Mouse (Mus musculus) stomach, embryonic 15.5 days (tissue): Measurements from ENCODE around the gene Rpl9. TPM values are rescaled to one million over a fixed set of nuclear protein-coding genes. Genes with fewer than 3 reads are reported as not detected.

ENCODE experiments used
- ATAC-seq: fragments of 200-750 bp; cut with Nextera tagmentation; 2 replicates; pipeline ENCODE4 v1.8.0; 2017; ENCODE audit warnings: low read depth, moderate number of reproducible peaks, moderate TSS enrichment; ENCODE audit not compliant: insufficient read depth, low FRiP score
- H3K27ac ChIP-seq: fragments of 300-500 bp; sonication (generic); 2 replicates; pipeline ENCODE4 v1.5.1; 2015; ENCODE audit warnings: mild to moderate bottlenecking, inconsistent platforms
- H3K27me3 ChIP-seq: fragments of 300-500 bp; sonication (generic); replicated peaks from 2 replicates; pipeline ENCODE4 v1.6.1; 2015; ENCODE audit warnings: inconsistent platforms
- H3K36me3 ChIP-seq: fragments of 300-500 bp; sonication (generic); 2 replicates; pipeline ENCODE4 v1.6.1; 2015; ENCODE audit warnings: inconsistent platforms
- H3K4me1 ChIP-seq: fragments of 300-500 bp; sonication (generic); 2 replicates; pipeline ENCODE4 v1.6.1; 2015; ENCODE audit warnings: inconsistent platforms
- H3K4me2 ChIP-seq: fragments of 300-500 bp; sonication (generic); 2 replicates; pipeline ENCODE4 v1.6.1; 2015; ENCODE audit warnings: mild to moderate bottlenecking, inconsistent platforms
- H3K4me3 ChIP-seq: fragments of 300-500 bp; sonication (generic); replicated peaks from 2 replicates; pipeline ENCODE4 v1.5.1; 2015; ENCODE audit warnings: inconsistent platforms
- H3K9ac ChIP-seq: fragments of 300-500 bp; sonication (generic); 2 replicates; pipeline ENCODE4 v1.6.1; 2015; ENCODE audit warnings: inconsistent platforms
- H3K9me3 ChIP-seq: fragments of 300-500 bp; sonication (generic); 2 replicates; pipeline ENCODE4 v1.6.1; 2016; ENCODE audit warnings: inconsistent platforms
- WGBS: fragments of 180-500 bp; shearing (Covaris S2); methylation state at CpG from one replicate; pipeline ENCODE4 v1.1.7; 2015; 5-methylcytosine and 5-hydroxymethylcytosine counted together
- polyA plus RNA-seq: library from polyadenylated mRNA; unstranded; fragments of >200 nt; fragmentation: Nextera tagmentation; extraction: Ambion mirVana; gene quantifications from 2 replicates; pipeline ENCODE4 v1.2.1, GENCODE M21; 2015

Rpl9 gene
- 990 and 1,013 TPM in 2 replicates for polyA plus RNA-seq

GRCm38 (mm10) chr5:65390648-65391644 lies at the start of gene Rpl9, which contains the start of gene Lias:
Gene Rpl9, minus strand, starts transcription at chr5:65391444.
Gene Lias, plus strand, starts transcription at chr5:65391497.
- Histone ChIP-seq H3K9ac (peak within 1 kb of the TSS; percentile 99), H3K4me1 (peaks cover 9% of the 10 kb centered on the region), H3K4me3 (peak within 1 kb of the TSS; percentile 99), H3K9me3 (no peaks in the 10 kb centered on the region), H3K27ac (peak within 1 kb of the TSS; percentile 93), H3K27me3 (no peaks in the 10 kb centered on the region), H3K36me3 (peaks cover 25% of the 10 kb centered on the region; the same call in 1 of the 2 replicates), H3K4me2 (peak within 1 kb of the TSS; percentile 79)
- ATAC-seq: peak; percentile 97
- WGBS: under 1% methylated on average over 83 of the region's 83 CpGs

- Histone ChIP-seq H3K9me3 (no peaks in the 10 kb centered on the region), H3K4me2 (no peak overlapping the region), H3K27me3 (no peaks in the 10 kb centered on the region), H3K36me3 (no peaks in the 10 kb centered on the region), H3K4me3 (no peak overlapping the region), H3K4me1 (0 out of 2 replicates have a peak, but pooled peaks cover 3% of the 10 kb centered on the region), H3K27ac (no peak overlapping the region), H3K9ac (no peak overlapping the region)
- no peak for ATAC-seq
Observed at GRCm38 (mm10) chr5:65438041-65438440, 46.8 kb upstream of the Rpl9 start.

- H3K27me3 ChIP-seq: no peaks in the 10 kb centered on the region
- H3K27ac ChIP-seq: peak within 1 kb of the TSS; percentile 96
- ATAC-seq: peak; percentile 96
- H3K36me3 ChIP-seq: no peaks in the 10 kb centered on the region
- H3K4me3 ChIP-seq: peak within 1 kb of the TSS; percentile 88
- 0 out of 2 replicates have a peak, but pooled peaks cover 3% of the 10 kb centered on the region for H3K4me1 ChIP-seq
- no peaks in the 10 kb centered on the region for H3K9me3 ChIP-seq
- H3K4me2 ChIP-seq: peak within 1 kb of the TSS; percentile 79
- WGBS: under 1% methylated on average over 51 of the region's 51 CpGs
- H3K9ac ChIP-seq: peak within 1 kb of the TSS; percentile 83
Observed at GRCm38 (mm10) chr5:65435806-65436561, 44.7 kb upstream of the Rpl9 start, which contains the start of gene Ugdh. Gene Ugdh, minus strand, starts transcription at chr5:65435949.

GRCm38 (mm10) chr5:65435363-65435805 lies 44.1 kb upstream of the Rpl9 start:
- no peak for ATAC-seq
- Histone ChIP-seq H3K9me3 (no peaks in the 10 kb centered on the region), H3K27ac (peak overlapping the region; percentile 88), H3K36me3 (no peaks in the 10 kb centered on the region), H3K27me3 (no peaks in the 10 kb centered on the region), H3K4me3 (peak overlapping the region; percentile 88), H3K9ac (peak overlapping the region; percentile 83), H3K4me1 (0 out of 2 replicates have a peak, but pooled peaks cover 3% of the 10 kb centered on the region), H3K4me2 (peak overlapping the region; percentile 60)
- under 1% methylated on average over 47 of the region's 47 CpGs for WGBS

GRCm38 (mm10) chr5:65434471-65435362 lies 43.5 kb upstream of the Rpl9 start:
- 0 out of 2 replicates have a peak, but pooled peaks cover 3% of the 10 kb centered on the region for H3K4me1 ChIP-seq
- H3K9ac ChIP-seq: peak overlapping the region; percentile 83
- H3K36me3 ChIP-seq: no peaks in the 10 kb centered on the region
- peak overlapping the region; percentile 60 for H3K4me2 ChIP-seq
- ATAC-seq: no peak
- H3K27ac ChIP-seq: peak overlapping the region; percentile 88
- H3K27me3 ChIP-seq: no peaks in the 10 kb centered on the region
- H3K4me3 ChIP-seq: peak overlapping the region; percentile 88
- 7% methylated on average over 15 of the region's 15 CpGs for WGBS
- no peaks in the 10 kb centered on the region for H3K9me3 ChIP-seq

- Histone ChIP-seq H3K4me2 (no peak overlapping the region), H3K4me3 (no peak overlapping the region), H3K9ac (no peak overlapping the region), H3K27ac (no peak overlapping the region), H3K9me3 (no peaks in the 10 kb centered on the region), H3K4me1 (no peaks in the 10 kb centered on the region), H3K27me3 (no peaks in the 10 kb centered on the region), H3K36me3 (peaks cover 3% of the 10 kb centered on the region; the same call in 1 of the 2 replicates)
- ATAC-seq: no peak
- 73% methylated on average over 5 of the region's 5 CpGs for WGBS
Observed at GRCm38 (mm10) chr5:65429441-65429840, 38.2 kb upstream of the Rpl9 start.

GRCm38 (mm10) chr5:65428321-65428720 lies 37.1 kb upstream of the Rpl9 start:
- Histone ChIP-seq H3K4me2 (no peak overlapping the region), H3K27me3 (no peaks in the 10 kb centered on the region), H3K36me3 (peaks cover 7% of the 10 kb centered on the region; the same call in 1 of the 2 replicates), H3K9ac (no peak overlapping the region), H3K27ac (peak overlapping the region; percentile 49; the same call in 1 of the 2 replicates), H3K4me3 (no peak overlapping the region), H3K9me3 (no peaks in the 10 kb centered on the region), H3K4me1 (0 out of 2 replicates have a peak, but pooled peaks cover 2% of the 10 kb centered on the region)
- WGBS: 44% methylated on average over 4 of the region's 4 CpGs
- ATAC-seq: no peak

- Histone ChIP-seq H3K4me3 (no peak overlapping the region), H3K36me3 (peaks cover 19% of the 10 kb centered on the region; the same call in 1 of the 2 replicates), H3K27me3 (no peaks in the 10 kb centered on the region), H3K27ac (no peak overlapping the region), H3K4me1 (0 out of 2 replicates have a peak, but pooled peaks cover 2% of the 10 kb centered on the region), H3K9ac (no peak overlapping the region), H3K9me3 (no peaks in the 10 kb centered on the region), H3K4me2 (no peak overlapping the region)
- WGBS: 67% methylated on average over 5 of the region's 5 CpGs
- peak; percentile 38; the same call in 1 of the 2 replicates for ATAC-seq
Observed at GRCm38 (mm10) chr5:65425251-65425650, 34.0 kb upstream of the Rpl9 start.

GRCm38 (mm10) chr5:65424215-65424614 lies 33.0 kb upstream of the Rpl9 start:
- 0 out of 2 replicates have a peak, but pooled peaks cover 2% of the 10 kb centered on the region for H3K4me1 ChIP-seq
- no peak overlapping the region for H3K9ac ChIP-seq
- 70% methylated on average over 6 of the region's 6 CpGs for WGBS
- H3K4me3 ChIP-seq: no peak overlapping the region
- H3K27me3 ChIP-seq: no peaks in the 10 kb centered on the region
- peak overlapping the region; percentile 40; the same call in 1 of the 2 replicates for H3K27ac ChIP-seq
- H3K36me3 ChIP-seq: peaks cover 19% of the 10 kb centered on the region; the same call in 1 of the 2 replicates
- H3K9me3 ChIP-seq: no peaks in the 10 kb centered on the region
- H3K4me2 ChIP-seq: no peak overlapping the region
- peak; percentile 88 for ATAC-seq

- Histone ChIP-seq H3K36me3 (peaks cover 24% of the 10 kb centered on the region; the same call in 1 of the 2 replicates), H3K9ac (no peak overlapping the region), H3K4me1 (0 out of 2 replicates have a peak, but pooled peaks cover 2% of the 10 kb centered on the region), H3K9me3 (no peaks in the 10 kb centered on the region), H3K4me2 (no peak overlapping the region), H3K27ac (no peak overlapping the region), H3K27me3 (no peaks in the 10 kb centered on the region), H3K4me3 (no peak overlapping the region)
- no peak for ATAC-seq
- WGBS: 95% methylated on average over 8 of the region's 8 CpGs
Observed at GRCm38 (mm10) chr5:65422803-65423202, 31.6 kb upstream of the Rpl9 start.
